Mouse (Mus musculus) adrenal gland, postnatal 14 days (tissue): ENCODE measurements around the gene Tcf12. TPM values are rescaled to one million over a fixed set of nuclear protein-coding genes. Genes with fewer than 3 reads are reported as not detected.

ENCODE experiments used
- DNase-seq: peaks from one replicate; pipeline ENCODE4 v3.0.0; 2021; ENCODE audit warnings: mixed read lengths
- total RNA-seq: library from RNA; stranded (reverse); gene quantifications from 2 replicates; pipeline ENCODE4 v1.2.3, GENCODE M21; 2021

Tcf12 gene
- total RNA-seq, 1 experiment from 2014 or later: 82.7 TPM

DNA sequence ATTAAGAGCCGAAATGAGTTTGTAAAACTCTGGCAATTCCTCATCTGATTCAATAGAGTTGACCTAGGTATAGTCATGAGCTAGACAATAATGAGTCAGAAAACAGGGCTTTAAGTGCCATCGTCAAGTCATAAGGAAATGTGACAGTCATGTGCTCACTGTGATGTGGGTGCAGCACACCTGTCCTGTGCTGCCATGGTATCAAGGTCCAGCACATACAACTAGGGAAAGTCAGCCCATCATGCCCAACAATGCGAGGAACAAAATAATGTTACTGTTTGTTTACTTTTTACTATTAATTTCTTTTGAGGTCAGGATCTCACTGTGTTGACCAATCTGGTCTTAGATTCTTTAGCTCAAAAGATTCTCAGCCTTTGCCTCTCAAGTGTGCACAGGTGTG, 130.6 kb downstream of the Tcf12 start:
- no peak for DNase-seq

DNA sequence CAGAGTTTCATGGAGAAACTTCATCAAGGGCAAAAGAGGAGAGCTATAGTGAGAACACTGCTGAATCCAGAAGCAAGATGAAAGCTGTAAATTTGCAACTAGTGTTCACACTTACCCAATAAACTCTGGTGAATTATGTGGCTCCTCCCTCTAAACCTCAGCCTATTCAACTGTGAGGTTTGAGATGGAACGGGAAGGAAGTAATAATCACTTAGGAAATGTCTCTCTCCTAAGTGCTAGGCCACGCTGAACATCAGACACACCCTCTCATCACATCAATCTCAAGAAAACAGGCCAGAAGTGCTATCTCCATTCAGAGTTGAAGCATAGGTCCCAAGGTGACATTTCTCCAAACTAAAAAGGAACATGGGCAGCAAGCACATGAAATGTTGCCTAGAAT, 131.1 kb downstream of the Tcf12 start:
- no peak for DNase-seq

DNA sequence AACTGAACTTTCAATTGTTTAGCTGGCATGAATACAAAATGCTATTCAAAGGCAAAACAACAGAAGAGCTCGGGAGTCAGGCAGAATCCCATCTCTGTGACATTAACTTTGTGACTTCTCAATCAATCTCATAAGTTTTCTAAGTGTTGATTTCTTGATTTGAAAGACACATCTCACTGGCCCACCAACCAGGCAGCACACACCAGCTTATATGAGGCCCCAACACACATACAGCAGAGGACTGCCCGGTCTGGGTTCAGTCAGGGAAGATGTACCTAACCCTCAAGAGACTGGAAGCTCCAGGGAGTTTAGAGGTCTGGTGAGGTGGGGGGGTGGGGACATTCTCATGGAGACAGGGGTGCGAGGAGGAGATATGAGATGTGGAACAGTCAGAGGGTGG, 132.8 kb downstream of the Tcf12 start:
- DNase-seq: no peak

DNA sequence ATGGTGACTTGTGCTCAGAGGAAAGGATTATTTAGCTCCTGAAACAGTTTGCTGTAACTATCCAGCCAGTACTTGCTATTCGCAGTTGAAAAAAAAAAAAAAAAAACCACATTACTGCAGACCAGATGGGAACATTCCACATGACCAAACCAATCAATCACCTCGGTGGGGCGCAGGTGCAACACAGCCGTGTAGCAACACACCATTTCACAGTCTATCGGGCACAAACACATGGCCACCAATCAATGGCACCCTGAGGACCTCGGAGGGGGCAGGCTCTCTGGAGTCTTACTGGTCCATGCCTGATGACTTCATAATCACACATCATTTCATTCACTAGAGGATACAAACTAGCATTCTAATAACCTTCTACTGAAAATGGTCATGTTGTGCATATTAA, 135.6 kb downstream of the Tcf12 start:
- no peak for DNase-seq

DNA sequence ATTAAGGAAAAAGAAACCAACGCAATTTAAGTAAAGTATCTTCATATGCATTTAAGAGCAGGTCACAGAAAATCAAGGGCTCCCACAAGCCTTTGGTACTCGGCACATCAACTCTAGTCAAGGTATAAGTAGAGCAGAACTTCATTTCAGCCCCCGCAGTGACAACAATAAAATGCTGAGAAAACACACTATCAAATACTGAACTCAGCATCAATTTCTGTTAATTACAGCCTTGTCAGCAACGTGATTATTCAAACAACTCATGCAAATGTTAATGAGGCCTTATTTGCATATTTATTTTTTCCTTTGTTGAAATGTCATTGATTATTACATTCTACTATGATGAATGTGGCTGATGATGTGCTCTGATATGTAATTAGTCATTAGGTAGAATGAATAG, 136.5 kb downstream of the Tcf12 start:
- no peak for DNase-seq

DNA sequence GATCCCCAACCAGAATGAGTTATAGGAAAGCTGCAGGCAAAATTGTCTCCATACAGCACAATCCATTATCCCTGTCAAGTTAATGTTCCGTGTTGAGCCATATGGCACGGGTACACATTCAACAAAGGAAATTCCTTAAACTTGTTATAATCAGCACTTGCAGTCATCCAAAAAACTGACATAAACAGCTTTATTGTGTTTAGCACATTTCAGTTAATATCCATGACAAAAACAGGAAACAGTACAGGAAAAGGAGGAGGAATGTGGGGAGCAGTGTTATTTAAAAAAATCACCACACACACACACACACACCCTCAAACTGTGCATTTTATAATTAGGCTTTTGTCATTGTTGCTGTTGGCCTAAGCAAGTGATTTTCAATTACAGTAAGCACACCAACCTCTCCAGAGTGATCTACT, 137.1 kb downstream of the Tcf12 start:
- DNase-seq: no peak

DNA sequence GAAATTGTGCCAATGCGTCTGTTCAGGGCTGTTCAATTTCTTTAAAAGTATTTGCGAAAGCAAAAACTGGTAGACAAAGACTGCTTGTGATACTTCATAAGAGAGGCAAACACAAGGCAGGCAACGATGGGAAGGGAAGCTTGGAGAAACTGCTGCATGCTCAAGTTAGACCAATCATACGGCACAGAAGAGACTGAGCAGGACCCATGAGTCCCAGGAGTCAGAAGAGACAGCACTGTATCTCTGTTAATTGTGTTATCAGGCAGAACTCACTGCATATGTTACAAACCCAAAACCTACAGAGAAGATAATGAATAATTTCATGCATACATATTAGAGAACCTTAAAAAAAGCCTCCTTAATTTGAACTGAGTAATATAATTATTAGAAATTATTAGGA, 147.6 kb downstream of the Tcf12 start:
- DNase-seq: no peak

DNA sequence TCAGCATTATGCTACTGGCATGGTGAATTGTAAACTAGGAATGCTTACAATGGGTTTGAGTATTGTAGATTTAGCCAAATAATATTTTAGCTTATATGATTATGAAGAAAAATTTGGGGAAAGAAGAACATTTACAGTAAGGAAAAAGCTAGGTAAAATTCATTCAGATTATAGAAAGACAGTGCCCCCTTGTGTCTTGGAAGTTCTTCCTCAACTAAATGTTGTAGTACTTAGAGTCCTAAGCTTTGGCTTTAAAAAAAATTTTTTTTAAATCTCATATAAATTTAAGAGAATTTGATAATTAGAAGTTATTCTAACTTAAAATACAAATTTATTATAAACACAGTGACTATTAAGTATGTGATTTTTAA, 151.7 kb downstream of the Tcf12 start:
- DNase-seq: no peak

DNA sequence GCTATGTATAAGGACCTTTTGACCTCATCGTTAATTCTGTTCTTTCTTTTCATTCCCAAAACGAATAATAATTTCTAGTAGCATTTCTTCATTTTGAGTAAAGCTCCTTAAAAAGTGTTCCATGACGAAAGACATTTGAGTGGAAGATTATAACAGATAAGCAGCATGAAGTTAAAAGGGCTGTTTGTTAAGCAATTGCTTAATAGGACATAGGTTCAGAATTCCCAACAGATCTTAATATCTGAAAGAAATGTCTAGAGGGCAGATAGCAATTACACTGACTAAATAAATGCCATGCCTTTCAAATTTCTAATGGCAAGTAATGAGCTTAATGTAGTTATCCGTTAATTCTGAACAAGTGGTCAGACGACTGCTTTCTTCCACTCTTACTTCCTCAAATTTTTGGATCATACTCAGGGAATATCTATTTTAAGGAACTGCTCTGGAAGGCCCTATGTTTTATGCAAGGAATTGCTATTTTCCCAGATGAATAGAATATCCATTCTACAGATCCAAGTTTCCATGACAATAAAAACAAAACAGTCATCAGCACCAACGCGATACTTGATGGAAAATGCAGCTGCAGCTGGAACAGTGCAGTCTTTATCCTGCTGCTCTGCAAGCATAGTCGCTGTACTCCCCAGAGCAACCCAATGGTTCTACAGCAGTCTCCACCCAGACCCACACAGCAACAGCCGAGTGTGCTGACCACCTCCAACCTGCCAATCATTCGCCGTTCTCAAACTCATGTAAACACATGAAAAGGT, 152.2 kb downstream of the Tcf12 start:
- DNase-seq: no peak

DNA sequence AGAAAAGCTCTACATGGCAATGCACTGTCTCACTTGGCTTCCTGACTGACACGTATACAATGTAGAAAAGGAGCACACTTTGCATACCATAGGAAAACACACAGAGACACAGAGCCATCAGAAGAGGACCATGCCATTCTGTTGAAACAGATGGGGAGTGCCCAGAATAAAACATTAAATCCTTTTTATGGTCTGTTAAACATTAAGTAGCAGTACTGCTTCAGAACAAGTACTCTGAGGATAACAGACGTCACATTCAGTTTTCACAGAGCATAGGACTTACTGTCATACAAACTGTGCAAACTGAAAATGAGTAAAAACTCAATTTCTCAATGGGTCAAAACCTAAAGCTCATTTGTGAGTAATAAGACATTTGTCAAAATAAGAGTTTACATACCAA, 158.5 kb downstream of the Tcf12 start:
- no peak for DNase-seq

DNA sequence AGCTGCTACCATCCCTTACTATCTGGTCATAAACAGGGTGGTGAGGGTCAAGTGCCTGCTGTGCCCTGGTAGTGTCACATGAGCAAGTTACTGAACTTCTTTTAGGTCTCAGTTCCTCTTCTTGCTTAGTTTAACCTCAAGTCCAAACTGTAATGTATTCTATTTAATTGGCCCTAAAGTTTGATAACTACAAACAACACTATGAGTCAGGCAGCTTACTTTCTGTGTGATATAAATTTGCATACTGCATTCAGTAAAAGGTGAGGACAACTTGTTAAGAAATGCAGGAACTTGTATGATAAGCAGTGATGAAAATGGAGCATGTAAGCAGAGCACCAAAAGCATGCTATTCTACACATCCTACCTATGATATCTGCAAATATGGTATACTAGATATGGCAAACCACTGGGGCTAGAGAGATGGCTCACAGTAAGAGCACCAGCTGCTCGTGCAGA, 159.0 kb downstream of the Tcf12 start:
- no peak for DNase-seq

DNA sequence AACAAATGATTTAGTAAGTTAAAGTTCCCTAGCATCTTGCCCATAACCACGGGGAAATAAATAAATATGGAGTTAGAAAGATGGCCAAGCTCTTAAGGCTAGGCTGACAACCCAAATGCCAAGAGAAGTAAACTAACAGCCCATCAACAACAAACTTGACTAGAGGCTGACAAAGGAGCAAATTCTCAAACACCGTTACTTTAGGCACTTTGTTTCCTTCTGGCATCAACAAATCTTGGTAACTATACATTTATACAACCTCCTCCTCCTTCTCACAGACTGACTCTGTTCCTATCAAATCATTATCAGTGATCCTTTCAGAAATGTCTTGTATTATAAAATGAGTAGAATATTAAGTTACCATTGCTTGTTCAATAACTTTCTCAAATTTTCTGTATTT, 159.7 kb downstream of the Tcf12 start:
- DNase-seq: no peak

DNA sequence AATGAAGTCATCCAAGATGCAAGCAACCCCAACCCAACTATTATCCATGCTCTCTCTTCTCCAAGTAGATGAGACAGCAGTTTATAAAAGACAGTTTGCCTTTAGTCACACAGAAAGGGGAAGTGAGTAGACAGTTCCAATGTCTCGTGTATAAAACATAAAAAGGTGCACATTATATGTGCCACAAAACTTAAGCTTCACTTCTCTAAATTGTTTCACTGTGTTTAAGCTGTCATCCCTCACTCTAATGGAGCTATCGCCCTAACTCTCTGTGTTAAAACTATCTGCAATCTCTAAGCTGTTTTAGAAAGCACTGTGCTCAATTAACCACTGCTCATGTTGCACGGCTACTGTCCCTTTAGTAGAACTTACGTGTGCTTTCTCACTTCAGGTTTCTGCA, 160.3 kb downstream of the Tcf12 start:
- no peak for DNase-seq

DNA sequence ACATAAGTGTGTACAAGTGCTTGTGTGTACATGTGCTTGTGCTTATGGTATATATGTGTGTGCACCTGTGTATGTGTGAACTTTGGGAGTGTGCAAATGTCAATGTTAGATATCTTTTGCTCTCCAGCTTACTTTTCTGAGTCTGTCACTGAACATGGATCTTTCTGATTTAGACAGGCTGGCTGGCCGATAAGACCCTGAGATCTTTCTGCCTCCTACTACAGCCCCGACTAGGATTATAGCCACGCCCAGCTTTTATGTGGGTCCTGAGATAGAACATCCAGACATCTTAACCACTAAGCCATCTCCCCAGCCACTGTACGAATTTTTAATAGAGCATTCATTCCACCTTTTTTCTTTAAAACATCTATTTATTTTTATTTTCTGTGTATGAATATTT, 166.9 kb downstream of the Tcf12 start:
- DNase-seq: no peak

DNA sequence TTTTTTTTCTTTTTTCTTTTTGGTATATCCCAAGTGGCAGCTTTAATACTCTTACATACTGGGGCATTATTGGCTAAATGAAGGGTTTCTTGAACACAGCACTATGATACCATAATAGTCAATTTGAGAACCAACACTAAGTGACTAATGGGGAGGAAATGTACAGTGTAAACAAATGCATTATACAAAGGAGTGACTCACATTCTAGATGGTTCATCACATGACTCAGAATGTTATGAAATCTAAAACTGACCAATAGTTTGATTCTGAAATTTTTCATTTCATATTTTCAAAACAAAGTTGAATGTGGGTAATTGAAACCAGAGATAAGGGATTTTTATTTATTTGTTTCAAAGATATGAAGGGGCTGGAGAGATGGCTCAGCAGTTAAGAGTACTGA, 169.2 kb downstream of the Tcf12 start:
- no peak for DNase-seq

DNA sequence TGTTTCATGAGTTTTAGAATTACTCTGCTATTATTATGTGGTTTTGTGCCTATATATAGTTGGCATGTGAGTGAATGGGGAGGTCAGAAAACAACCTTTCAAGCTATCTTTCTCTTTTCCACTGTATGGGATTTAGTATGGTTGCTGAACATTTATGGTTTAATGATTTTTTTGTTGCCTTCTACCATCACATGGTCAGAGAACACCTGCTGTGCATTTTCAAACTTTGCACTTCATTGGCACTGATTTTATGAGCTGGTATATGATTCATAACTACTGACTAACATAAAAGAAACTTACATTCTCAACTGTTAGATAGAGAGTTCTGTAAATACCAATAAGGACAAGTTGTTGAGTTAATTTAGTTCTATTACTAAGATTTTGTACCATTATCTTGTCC, 171.7 kb downstream of the Tcf12 start:
- DNase-seq: no peak

DNA sequence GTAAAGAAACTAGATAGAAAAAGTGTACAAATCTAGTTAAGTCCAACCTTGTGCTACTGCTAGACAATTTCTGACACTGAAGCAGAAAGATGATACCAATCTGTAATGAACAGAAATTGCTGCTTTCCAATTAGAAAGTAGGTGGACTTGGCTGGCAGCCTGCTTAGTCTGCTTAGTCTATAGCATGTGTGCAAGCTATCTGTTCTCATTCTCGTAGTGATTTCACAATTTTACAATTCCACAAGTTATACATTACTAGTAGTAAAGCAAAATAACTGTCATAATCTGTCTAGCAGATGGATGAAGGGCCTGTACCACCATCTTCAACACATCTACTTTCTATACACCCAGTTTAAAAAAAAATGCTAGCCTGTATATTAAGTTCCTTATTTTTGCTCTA, 175.5 kb downstream of the Tcf12 start:
- no peak for DNase-seq

DNA sequence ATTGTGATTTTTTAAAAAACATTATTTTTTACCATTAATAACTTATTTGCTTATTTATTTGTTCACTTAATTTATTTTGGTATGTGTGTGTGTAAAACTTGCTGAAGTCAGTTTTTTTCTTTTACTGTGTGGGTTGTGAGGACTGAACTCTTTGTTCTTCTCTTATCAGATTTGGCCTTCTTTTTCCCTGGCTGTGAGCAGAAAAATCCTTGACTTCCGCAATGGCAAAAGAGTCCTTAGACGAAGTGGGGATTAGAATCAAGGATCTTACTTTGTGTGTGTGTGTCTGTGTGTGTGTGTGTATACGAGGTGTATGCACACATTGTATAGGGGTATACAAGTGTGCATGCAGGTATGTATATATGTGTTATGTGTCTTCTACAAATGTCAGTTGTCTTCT, 176.8 kb downstream of the Tcf12 start:
- DNase-seq: no peak

DNA sequence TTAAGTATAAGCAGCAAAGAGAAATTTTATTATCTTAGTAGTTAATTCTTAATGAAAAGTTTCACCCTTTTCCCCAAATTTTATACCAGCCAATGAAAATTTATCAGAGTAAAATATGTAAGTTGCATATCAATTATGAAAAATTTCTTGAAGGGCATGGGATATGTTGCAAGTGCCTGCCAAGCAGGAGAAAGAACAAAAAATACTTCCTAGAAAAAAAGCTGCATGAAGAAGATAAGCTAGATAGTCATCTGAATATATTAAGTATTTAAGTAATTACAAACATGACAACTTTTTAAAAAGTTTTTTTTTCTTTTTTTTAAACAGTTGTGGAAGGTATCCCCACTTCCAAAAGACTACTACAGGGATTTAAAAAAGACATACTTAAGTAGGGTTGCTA, 179.7 kb downstream of the Tcf12 start:
- no peak for DNase-seq

DNA sequence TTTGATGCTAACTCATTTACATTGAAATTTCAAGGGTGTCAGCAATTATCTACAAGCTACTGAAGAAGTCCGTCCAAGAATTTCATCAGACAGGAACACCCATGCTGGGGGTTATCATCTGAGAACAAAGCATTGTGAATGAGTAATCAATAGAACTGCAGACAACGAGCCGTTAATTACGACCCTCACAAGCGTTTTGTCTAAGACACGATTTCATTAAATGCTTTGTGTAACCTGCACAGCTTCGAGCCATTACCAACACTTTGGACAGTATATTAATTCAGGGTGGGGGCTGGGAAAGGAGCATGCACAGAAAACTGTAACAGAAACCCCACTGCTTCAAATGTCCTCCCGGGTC, 180.3 kb downstream of the Tcf12 start:
- DNase-seq: no peak

DNA sequence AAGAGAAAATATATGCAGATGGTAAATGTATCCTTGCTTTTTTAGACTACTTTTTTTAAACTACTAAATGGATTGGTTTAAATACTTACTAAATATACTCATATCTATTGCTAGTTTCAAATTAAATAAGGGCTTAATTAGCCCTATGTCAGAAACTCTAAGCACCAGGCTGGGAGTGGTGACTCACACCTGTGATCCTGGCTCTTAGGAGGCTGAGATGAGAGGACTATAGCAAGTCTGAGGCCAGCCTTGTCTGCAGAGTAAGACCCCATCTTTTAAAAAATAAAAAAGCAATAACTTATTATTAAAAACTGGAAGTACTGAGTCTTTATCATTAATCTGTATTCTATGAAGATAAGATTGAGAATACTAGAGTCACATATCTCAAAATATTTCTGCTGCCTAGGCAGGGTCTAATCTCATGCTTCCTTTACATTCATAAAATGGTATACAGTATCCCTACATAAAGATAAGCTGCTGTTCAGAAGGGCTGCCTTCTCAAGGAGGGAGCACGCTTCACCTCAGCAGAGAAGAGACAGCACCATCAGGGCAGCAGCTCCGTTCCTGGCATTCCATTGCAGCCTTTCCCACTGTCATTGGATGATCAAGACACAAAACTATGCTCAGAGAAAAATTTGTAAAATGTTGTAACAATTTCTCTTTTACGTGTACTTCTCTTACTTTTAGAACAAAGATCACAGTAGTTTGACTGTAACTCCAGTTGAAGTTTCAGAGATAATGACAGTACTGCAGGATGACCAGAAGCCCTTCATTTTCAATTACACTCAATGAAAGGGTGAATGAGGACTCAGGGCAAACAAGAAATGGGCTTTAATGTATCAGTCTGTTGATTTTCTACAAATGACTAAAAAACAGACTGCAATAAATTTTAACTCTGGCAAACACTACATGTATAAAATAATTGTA, 181.0 kb downstream of the Tcf12 start:
- no peak for DNase-seq

DNA sequence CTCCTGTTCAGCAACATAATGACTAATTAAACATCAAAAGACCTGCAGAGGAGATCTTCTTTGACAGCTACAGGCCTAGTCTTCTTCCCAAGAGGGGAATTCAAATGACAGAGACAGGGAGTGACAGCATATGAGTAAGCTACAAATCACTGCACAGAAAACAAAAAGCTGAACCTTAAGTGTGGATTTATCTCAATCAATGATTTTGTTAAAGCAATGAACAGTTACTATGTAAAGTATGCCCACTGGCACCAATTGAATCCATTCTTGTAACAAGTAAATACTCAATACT, 195.1 kb downstream of the Tcf12 start:
- DNase-seq: no peak

DNA sequence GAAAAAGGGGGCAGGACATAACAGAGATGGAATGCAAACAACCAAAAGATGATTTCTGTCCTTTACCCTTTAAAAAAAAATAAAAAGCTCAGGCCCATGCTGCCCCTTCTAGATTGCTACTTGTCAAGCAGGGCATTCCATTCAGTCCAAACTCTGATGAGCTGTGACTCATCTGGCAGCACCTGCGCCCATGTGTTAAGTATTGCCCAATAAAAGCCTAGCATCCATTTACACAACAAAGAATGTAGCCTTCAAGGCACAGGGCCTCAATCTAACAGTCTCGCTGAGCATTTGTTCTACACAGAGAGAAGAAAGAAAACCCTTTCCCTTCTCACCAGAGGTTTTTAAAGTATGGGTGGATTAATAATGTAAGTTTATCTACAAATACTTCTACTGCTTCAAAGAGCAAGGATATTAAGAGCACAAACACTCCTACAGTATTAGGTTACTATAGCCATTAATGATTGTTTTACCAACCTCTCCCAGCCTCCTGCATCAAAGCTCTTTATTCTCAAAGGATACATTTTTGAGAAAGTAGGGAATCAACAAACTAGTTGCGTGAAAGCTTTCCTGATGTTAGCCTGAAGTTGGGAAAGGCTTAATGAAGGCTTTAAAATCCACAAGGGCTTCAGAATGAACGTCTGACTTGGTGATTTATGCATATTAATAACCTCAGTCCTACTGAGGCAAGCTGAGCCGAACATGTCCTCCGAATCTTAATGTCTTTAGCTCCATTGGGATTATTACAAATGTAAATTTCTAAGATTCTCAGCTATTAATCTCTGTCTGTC, 195.6 kb downstream of the Tcf12 start:
- DNase-seq: no peak
